Mouse (Mus musculus) thymus, adult 2 months (tissue): ENCODE results near the gene Gmpr.

ENCODE experiments used
- CTCF ChIP-seq: fragments of 200-500 bp; IDR thresholded peaks from 2 replicates; pipeline ENCODE4 v1.5.1; 2012; ENCODE audit warnings: mild to moderate bottlenecking, control low read depth, low read length, moderate library complexity, borderline replicate concordance; ENCODE audit not compliant: control insufficient read depth, poor library complexity, insufficient read depth; ENCODE audit errors: extremely low read depth
- POLR2A ChIP-seq: fragments of 200-500 bp; IDR thresholded peaks from 2 replicates; pipeline ENCODE4 v1.6.1; 2012; ENCODE audit warnings: mild to moderate bottlenecking, low read length, control low read depth, moderate library complexity; ENCODE audit not compliant: control insufficient read depth, poor library complexity, insufficient read depth; ENCODE audit errors: extremely low read depth

DNA sequence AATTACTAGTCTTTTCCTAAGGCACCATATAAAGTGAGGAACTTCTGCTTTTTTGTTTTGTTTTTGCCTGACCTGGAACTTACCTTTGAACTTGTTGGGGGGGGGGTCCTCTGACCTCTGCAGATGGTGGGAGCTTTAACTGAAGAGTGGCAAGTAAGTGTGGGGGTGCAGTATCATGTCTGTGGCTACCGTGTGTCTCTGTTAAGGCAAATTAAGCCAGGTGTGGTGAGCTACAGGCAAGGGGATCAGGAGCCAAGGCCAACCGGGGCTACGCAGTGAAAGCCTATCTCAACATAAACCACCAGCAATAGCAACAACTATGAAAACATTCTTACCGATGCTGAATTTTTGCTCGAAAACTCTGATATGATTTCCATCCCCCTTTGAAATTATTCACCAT, 38.5 kb upstream of the Gmpr start:
- TF ChIP-seq CTCF (no peak), POLR2A (no peak)
